Mouse (Mus musculus) CH12.LX (cell line): ENCODE measurements at regions not wholly inside any gene's neighbourhood (a gene's known extent, or its start where the extent isn't known, plus 50 kb on each side); places are given as distances from the start of the nearest gene placed in this dataset.

Experiments
- DNase-seq: peaks from one replicate; pipeline ENCODE4 v3.0.0-alpha.2; 2013; ENCODE audit errors: extremely low read depth
- H3K27ac ChIP-seq: 2 replicates; pipeline ENCODE4 v1.5.1; 2012; ENCODE audit warnings: low read depth, mild to moderate bottlenecking, control low read depth, moderate library complexity; ENCODE audit not compliant: insufficient read depth
- H3K27me3 ChIP-seq: replicated peaks from 2 replicates; pipeline ENCODE3; 2012; ENCODE audit warnings: inconsistent platforms
- H3K36me3 ChIP-seq, 2 experiments: replicated peaks in 1 of 2; 2 replicates each; pipeline versions ENCODE3 to v1.6.1; 2012; ENCODE audit warnings: inconsistent platforms in 1 of 2, low read length in 1 of 2, mild to moderate bottlenecking in 1 of 2, mixed read lengths in 1 of 2, moderate library complexity in 1 of 2; ENCODE audit not compliant: control insufficient read depth in 1 of 2, insufficient read depth in 1 of 2
- H3K4me1 ChIP-seq, 2 experiments: 2 replicates each; pipeline ENCODE4 v1.6.1; 2012; ENCODE audit warnings: inconsistent platforms in 1 of 2, moderate library complexity in 1 of 2; ENCODE audit not compliant: insufficient read depth in 2 of 2, control insufficient read depth in 1 of 2
- H3K4me2 ChIP-seq: 2 replicates; pipeline ENCODE4 v1.6.1; 2012; ENCODE audit warnings: low read depth, mild to moderate bottlenecking, control low read depth; ENCODE audit not compliant: poor library complexity, insufficient read depth, severe bottlenecking
- H3K4me3 ChIP-seq, 3 experiments: fragments of 150-350 bp in 1 of 3; sonication (generic) in 1 of 3; replicated peaks in 1 of 3; 2 replicates each; pipeline versions ENCODE3 to v1.5.1; 2011 to 2012; ENCODE audit warnings: low read depth in 2 of 3, low read length in 2 of 3, mild to moderate bottlenecking in 2 of 3, moderate library complexity in 2 of 3, control low read depth in 1 of 3, improper control_type of control experiment in 1 of 3, inconsistent platforms in 1 of 3, mixed read lengths in 1 of 3; ENCODE audit not compliant: poor library complexity in 1 of 3
- H3K79me2 ChIP-seq: replicated peaks from 2 replicates; pipeline ENCODE4 v1.6.1; 2012; ENCODE audit warnings: mild to moderate bottlenecking, moderate library complexity; ENCODE audit not compliant: control insufficient read depth, poor library complexity, insufficient read depth, severe bottlenecking; ENCODE audit errors: extremely low read depth
- H3K9ac ChIP-seq: 2 replicates; pipeline ENCODE4 v1.6.1; 2012; ENCODE audit warnings: low read depth, mild to moderate bottlenecking, control low read depth, moderate library complexity; ENCODE audit not compliant: insufficient read depth
- H3K9me3 ChIP-seq: replicated peaks from 2 replicates; pipeline ENCODE3; 2012; ENCODE audit warnings: low read length, inconsistent platforms, mixed read lengths
- BHLHE40 ChIP-seq: IDR thresholded peaks from 2 replicates; pipeline ENCODE4 v1.6.1; 2011; ENCODE audit warnings: mild to moderate bottlenecking, low read depth, low read length, improper control_type of control experiment
- CHD2 ChIP-seq: IDR thresholded peaks from 2 replicates; pipeline ENCODE4 v1.6.1; 2011; ENCODE audit warnings: low read length, improper control_type of control experiment
- E2F4 ChIP-seq: IDR thresholded peaks from 2 replicates; pipeline ENCODE4 v1.6.1; 2011; ENCODE audit warnings: low read depth, low read length, improper control_type of control experiment; ENCODE audit not compliant: insufficient replicate concordance
- JUN ChIP-seq: IDR thresholded peaks from 2 replicates; pipeline ENCODE4 v1.6.1; 2011; ENCODE audit warnings: low read depth, mild to moderate bottlenecking, low read length, improper control_type of control experiment, moderate library complexity; ENCODE audit not compliant: insufficient read depth
- KAT2A ChIP-seq: IDR thresholded peaks from 2 replicates; pipeline ENCODE4 v1.6.1; 2012; ENCODE audit warnings: low read length, improper control_type of control experiment, inconsistent platforms; ENCODE audit not compliant: insufficient replicate concordance
- MAFK ChIP-seq: IDR thresholded peaks from 2 replicates; pipeline ENCODE4 v1.6.1; 2011; ENCODE audit warnings: low read length, improper control_type of control experiment; ENCODE audit not compliant: insufficient replicate concordance
- MAX ChIP-seq: IDR thresholded peaks from 2 replicates; pipeline ENCODE4 v1.6.1; 2011; ENCODE audit warnings: low read length, improper control_type of control experiment
- MXI1 ChIP-seq: IDR thresholded peaks from 2 replicates; pipeline ENCODE4 v1.6.1; 2011; ENCODE audit warnings: mild to moderate bottlenecking, low read depth, low read length, improper control_type of control experiment
- NELFE ChIP-seq: IDR thresholded peaks from 2 replicates; pipeline ENCODE4 v1.6.1; 2011; ENCODE audit warnings: low read depth, low read length, improper control_type of control experiment
- PAX5 ChIP-seq: IDR thresholded peaks from 2 replicates; pipeline ENCODE4 v1.6.1; 2012; ENCODE audit warnings: low read length, inconsistent platforms, mixed read lengths
- POLR2A ChIP-seq: IDR thresholded peaks from 2 replicates; pipeline ENCODE4 v1.6.1; 2011; ENCODE audit warnings: low read depth, mild to moderate bottlenecking, improper control_type of control experiment, low read length
- POLR2AphosphoS2 ChIP-seq: IDR thresholded peaks from 2 replicates; pipeline ENCODE4 v1.6.1; 2011; ENCODE audit warnings: low read depth, low read length, improper control_type of control experiment
- SIN3A ChIP-seq: IDR thresholded peaks from 2 replicates; pipeline ENCODE4 v1.6.1; 2012; ENCODE audit warnings: low read length, improper control_type of control experiment, inconsistent platforms
- SMC3 ChIP-seq: IDR thresholded peaks from 2 replicates; pipeline ENCODE4 v1.6.1; 2011; ENCODE audit warnings: low read depth, low read length, improper control_type of control experiment
- UBTF ChIP-seq: IDR thresholded peaks from 2 replicates; pipeline ENCODE4 v1.6.1; 2012; ENCODE audit warnings: low read depth, mild to moderate bottlenecking, inconsistent platforms, low read length, improper control_type of control experiment, moderate library complexity
- ZNF384 ChIP-seq: IDR thresholded peaks from 2 replicates; pipeline ENCODE4 v1.6.1; 2012; ENCODE audit warnings: low read depth, low read length, improper control_type of control experiment, inconsistent platforms
- dilution Hi-C: fragments of 300-500 bp; cut with MboI; formaldehyde crosslinking; loops from 2 replicates; pipeline ENCODE4 v1.14.3; 2020; ENCODE audit warnings: low sequenced_read_pairs; ENCODE audit not compliant: extremely low pct_unique_long_range_greater_than_20kb, extremely low pct_ligation_motif_present
- in situ Hi-C: fragments of 300-500 bp; cut with MboI; formaldehyde crosslinking; loops from 3 replicates; pipeline ENCODE4 v1.14.3; 2019; ENCODE audit warnings: low sequenced_read_pairs, low pct_ligation_motif_present, low pct_unique_long_range_greater_than_20kb, mixed read lengths

DNA sequence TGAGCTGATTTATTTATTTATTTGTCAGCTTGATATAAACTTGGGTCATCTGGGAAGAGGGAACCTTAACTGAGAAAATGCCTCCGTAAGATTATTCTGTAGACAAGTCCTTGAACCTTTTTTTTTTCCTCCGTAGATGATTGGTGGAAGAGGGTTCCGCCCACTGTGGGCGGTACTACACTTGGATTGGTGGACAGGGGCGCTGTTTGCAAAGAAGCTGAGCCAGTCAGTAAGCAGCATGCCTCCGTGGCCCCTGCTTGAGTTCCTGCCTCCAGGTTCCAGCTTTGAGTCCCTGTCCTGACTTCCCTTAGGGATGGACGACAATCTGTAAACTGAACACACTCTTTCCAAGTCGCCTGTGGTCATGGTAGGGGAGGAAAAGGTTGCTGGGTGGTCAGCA lies 259.4 kb upstream of the Sulf2 start:
- Histone ChIP-seq H3K9ac (no peak overlapping the region), H3K4me1 (peaks cover 0 to 6% of the 10 kb centered on the region in 2 experiments; a peak in 2 of 4 replicates), H3K79me2 (no peaks in the 10 kb centered on the region), H3K9me3 (no peaks in the 10 kb centered on the region), H3K36me3 (no peaks in the 10 kb centered on the region), H3K4me2 (no peak overlapping the region), H3K27me3 (peaks cover 10% of the 10 kb centered on the region), H3K27ac (no peak overlapping the region), H3K4me3 (no peak overlapping the region)
- in situ Hi-C loops (no loop called here), dilution Hi-C loops (no loop called here)
- DNase-seq: no peak
- TF ChIP-seq KAT2A: no peak
- no peak for TF ChIP-seq E2F4

DNA sequence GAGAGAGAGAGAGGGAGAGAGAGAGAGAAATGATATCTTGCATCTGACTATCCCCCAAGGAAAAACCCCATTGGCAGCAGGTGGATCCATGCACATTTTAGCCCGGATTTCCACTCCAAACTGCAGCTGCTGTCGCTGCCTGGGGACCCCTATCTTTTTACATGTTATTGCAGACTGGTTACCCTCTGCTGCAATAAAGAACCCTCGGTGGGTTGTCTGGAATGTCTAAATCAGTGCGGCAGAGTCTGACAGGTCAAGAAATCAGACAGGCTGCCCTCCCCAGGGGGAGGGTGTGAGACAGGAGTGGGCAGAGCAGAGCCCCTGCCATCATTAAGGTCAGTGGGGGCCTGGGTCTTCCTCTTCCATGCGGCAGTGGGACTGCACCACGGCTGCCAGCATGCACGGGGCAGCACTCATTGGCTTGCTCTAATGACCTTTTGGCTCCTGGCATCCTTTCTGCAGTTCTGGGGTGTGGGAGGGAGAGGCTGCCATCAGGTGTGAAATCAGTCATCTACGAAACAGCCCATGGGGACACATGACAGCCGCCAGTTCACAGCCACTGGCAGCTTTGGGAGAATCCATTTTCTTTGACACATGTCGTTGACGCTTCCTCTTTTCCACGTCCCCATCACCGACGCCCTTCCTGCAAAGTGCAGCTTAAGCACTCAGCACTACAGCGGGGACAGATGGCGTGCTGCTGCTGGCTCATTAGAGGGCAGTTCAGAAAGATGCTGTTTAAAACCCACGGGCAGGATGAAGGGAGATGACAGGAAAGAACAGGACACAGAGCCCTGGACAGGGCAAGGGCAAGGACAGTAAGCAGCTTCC lies 256.8 kb upstream of the Sulf2 start:
- TF ChIP-seq SMC3 (no peak), MXI1 (no peak), POLR2A (no peak), SIN3A (no peak), ZNF384 (no peak), CHD2 (no peak), MAFK (no peak), POLR2AphosphoS2 (no peak), JUN (no peak), NELFE (no peak), E2F4 (no peak), MAX (no peak)
- Histone ChIP-seq H3K9ac (no peak overlapping the region), H3K4me1 (peaks cover 0 to 6% of the 10 kb centered on the region in 2 experiments; a peak in 2 of 4 replicates), H3K4me3 (no peak overlapping the region), H3K4me2 (no peak overlapping the region), H3K27ac (no peak overlapping the region), H3K79me2 (no peaks in the 10 kb centered on the region), H3K27me3 (peaks cover 12% of the 10 kb centered on the region), H3K9me3 (peaks cover 6% of the 10 kb centered on the region), H3K36me3 (no peaks in the 10 kb centered on the region)
- dilution Hi-C loops (no loop called here), in situ Hi-C loops (no loop called here)
- DNase-seq: no peak

DNA sequence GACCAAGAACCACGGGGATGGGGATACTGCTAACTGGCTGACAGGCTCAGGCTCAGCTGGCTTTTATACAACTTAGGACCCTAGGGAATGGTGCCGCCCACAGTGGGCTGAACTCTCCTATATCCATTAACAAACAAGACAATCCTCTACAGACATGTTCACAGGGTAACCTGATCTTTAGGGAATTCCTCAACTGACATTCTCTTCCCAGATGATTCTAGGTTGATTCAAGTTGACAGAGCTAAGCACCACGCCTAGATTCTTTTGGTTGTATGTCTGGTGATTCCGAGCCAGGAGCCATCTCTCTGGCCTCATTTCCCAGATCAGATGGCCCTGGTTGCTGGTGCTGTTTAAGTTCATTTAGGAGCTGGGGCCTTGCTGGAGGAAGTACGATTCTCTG lies 253.9 kb upstream of the Sulf2 start:
- dilution Hi-C loops (no loop called here), in situ Hi-C loops (no loop called here)
- Histone ChIP-seq H3K9me3 (peaks cover 6% of the 10 kb centered on the region), H3K4me2 (no peak overlapping the region), H3K27ac (no peak overlapping the region), H3K27me3 (peaks cover 12% of the 10 kb centered on the region), H3K9ac (no peak overlapping the region), H3K4me1 (peaks cover 0 to 22% of the 10 kb centered on the region in 2 experiments; a peak in 2 of 4 replicates), H3K79me2 (no peaks in the 10 kb centered on the region), H3K4me3 (no peak overlapping the region), H3K36me3 (no peaks in the 10 kb centered on the region)
- no peak for DNase-seq
- TF ChIP-seq BHLHE40 (no peak), PAX5 (no peak), UBTF (no peak), NELFE (no peak)
